Mouse (Mus musculus): ENCODE results near the gene Izumo2.

The Izumo2 gene

DNA sequence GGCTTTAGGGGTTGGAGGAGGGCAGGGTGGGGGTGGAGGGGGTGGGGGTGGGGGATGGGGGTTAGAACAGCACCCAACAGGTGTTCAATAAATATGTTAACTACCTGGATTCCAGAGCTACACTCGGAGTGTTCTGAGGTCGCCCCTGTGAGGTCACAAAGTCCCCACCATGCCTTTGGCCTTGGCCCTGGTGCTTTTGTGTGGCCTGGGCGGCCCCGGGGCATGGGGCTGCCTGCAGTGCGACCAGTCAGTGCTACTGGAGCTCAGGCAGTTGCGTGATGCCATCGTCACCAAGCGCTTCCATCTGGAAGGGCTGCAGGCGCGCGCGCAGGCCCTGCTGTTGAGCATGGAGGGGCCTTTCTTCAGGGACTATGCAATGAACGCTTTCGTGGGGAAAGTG is at the start of gene Izumo2:
Izumo2 (plus strand) TSS at position 169 of the 400 bp plus-strand sequence.
- DNase-seq (ENCODE audit: low spot score), result no peak

DNA sequence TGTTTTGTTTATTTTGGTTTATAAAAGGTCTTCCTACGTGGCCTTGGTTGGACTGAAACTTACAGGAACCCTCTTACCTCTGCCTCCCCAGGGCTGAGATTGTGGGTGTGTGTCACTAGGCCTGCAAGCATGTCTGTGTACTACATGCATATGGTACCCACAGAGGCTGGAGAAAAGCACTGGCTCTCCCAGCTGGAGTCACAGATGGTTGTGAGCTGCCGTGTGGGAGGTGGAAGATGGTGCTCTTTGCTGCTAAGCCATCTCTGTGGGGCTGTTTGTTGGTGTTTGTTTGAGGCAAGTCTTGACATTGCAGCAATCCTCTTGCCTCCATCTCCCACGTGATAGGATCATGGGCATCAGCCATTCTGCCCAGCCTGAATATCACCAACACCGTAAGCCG is 47.3 kb upstream of the Izumo2 start:
- DNase-seq (ENCODE audit: low spot score), result no peak

- no peak for DNase-seq (ENCODE audit: low spot score)
Observed at GRCm38 (mm10) chr7:44662168-44662567, 46.4 kb upstream of the Izumo2 start.

DNA sequence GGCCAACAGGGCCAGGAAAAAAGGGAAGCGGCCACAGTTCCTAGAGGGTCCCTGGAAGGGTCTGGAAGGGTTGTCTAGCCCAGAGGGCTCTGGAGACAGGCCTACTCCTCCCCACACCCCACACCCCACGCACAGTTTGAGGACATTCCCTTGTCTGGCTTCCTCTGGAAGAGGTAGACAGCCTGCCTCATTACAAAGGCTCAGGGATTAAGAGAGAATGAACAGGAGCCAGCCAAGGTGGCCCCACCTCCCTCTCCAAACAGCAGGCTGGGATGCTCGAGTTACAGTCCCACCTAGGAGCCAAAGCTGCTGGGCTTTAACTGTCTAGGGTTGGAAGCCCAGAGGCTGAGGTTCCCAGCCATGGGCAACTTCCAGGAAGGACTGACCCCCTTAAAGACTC is 46.0 kb upstream of the Izumo2 start:
- DNase-seq (ENCODE audit: low spot score), result no peak

GRCm38 (mm10) chr7:44663546-44663945 is 45.0 kb upstream of the Izumo2 start:
- no peak for DNase-seq (ENCODE audit: low spot score)

GRCm38 (mm10) chr7:44664731-44665130 is 43.8 kb upstream of the Izumo2 start:
- no peak for DNase-seq (ENCODE audit: low spot score)

DNA sequence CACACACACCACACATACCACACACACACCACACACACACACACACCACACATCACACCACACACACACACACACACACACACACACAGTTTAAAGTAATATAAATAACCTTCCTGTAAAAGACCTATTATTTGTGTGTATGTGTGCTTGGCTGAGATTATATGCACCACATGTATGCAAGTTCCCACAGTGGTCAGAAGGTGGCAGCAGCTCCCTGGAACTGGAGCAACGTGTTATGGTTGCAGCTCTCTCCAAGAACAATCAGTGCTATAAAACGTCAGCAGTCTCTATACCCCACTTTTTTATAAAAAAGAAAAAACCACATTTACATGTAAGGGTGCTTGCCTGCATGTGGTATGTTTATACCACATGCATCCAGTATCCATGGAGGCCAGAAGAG is 42.1 kb upstream of the Izumo2 start:
- no peak for DNase-seq (ENCODE audit: low spot score)

GRCm38 (mm10) chr7:44667996-44668738 is 40.4 kb upstream of the Izumo2 start:
- no peak for DNase-seq (ENCODE audit: low spot score)

DNA sequence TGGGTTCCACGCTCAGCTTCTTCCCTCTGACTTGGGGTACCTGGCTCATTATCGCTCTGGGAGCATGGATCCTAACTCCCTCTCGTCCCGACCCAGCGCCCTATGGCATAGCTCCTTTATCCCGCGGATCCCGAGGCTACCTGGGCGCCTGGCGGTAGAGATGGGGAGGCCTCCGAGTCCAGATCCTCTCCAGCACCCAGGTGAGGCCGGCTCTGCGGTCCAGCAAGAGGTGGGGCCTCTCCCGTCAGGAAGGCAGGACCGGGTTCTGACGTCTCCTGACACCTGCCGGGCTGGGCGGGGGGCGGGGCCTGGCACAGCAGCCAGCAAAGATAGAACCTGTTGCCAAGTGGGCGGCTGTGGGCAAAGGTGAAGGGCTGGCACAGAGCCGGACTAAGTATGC is 39.4 kb upstream of the Izumo2 start:
- DNase-seq (ENCODE audit: low spot score), result no peak

DNA sequence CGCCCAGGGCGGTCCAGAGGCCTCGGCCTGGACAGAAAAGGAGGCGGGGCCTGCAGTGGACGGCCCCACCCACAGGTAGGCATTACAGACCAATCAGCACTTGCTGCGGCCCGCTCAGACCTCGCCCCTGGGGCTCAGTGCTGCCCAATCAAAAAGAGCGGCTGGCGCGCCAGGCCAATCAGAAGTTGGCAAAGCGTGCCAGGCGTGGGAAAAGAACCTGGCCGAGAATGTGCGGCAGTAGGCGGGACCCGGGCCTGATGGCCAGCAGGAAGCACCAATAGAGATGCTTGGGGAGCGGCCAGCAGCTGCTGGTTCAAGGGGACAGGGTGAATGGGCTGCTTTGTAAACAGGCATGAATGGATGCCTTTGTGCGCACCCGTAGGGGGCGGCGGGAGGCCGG is 37.7 kb upstream of the Izumo2 start, which contains the start of gene Myh14:
Myh14 (minus strand) TSS at position 41 of the 400 bp plus-strand sequence.
- no peak for DNase-seq (ENCODE audit: low spot score)

GRCm38 (mm10) chr7:44672193-44672592 is 36.3 kb upstream of the Izumo2 start:
- DNase-seq (ENCODE audit: low spot score), result peak; percentile 9

DNA sequence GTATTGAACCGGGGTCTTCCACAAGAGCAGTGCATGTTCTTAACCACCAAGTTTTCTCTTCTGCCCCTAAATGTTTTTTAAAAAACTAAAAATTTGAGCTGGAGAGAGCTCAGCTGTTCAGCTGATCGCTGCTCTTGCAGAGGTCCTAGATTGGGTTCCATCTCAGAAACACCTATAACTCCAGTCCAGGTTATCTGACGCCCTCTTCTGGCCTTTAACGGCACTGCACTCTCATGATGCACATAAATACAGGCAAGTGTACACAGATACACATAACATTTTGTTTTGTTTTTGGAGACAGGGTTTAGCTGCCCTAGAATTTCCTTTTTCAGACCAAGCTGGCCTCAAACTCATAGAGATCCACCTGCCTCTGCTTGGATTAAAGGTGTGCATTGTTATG is 34.0 kb upstream of the Izumo2 start:
- DNase-seq (ENCODE audit: low spot score), result no peak

DNA sequence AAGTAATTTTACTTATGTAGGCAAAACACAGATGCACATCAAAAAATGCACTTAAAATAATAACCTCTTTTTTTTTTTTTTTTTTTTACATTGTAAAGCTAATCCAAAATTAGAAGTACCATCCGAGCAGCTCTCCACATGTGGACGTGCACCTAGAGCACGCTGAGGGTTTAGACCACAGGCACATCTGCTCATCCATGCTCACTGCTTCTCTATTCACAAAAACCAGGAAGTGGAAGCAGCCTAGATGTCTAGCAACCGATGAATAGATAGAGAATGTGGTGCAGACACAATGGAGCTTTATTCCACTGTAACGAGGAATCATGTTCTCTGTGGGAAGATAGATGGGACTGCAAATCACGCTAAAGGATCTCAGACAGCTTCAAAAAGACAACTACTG is 33.4 kb upstream of the Izumo2 start:
- DNase-seq (ENCODE audit: low spot score), result no peak

DNA sequence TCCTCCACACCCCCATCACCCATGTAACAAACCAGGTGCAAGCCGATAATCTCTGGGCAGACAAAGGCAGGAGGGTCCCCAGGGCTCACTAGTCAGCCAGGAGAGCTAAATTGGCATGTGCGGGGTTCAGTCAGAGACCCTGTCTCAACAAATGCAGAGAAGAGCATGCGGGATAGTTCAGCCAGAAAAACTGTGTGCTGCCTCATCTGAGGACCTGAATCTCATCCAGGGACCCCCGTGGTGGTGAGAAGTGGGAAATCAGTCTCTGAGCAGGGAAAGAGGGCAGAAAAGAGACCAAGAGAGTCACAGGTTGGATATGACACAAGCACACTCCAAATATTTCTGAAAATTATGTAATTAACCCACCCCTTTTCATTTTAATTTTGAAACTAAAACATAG is 32.4 kb upstream of the Izumo2 start:
- DNase-seq (ENCODE audit: low spot score), result no peak

DNA sequence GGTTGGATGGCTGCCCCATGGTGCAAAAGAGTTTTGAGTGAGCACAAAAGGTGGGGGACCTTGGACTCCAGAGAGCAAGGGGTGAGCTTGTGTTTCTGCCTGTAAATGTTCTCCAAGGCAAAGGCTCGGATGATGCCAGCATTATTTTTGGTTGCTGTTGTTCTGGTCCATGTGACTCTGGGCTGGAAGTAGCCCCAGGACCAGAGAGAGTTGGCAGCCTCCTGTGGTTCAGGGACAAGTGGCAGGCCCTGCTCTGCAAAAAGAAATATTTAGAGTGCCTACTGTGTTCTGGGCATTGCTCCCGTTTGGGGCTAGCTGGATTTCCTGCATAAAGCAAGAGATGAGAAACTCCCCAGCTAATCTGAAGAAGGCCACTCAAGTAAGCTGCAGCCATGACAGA is 31.9 kb upstream of the Izumo2 start:
- peak; percentile 64 for DNase-seq (ENCODE audit: low spot score)

DNA sequence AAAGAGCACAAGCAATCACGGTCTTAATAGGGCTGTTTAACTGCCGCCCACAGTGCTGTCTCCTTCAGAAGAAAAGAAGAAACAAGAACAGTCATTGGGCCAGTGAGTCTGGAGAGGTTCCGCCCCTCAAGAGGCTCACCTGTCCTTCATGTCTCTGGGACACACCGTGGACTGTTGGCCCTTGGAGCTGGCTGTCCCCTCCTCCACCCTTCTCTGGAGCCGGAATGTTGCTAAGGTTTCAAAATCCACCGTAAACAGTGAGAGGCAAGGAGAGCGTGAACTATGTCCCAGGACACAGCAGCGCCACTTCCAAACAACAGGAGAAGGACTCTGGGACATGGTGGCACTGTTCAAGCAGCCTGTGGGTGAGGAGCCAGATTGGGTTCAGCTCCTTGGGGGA is 24.9 kb upstream of the Izumo2 start:
- peak; percentile 46 for DNase-seq (ENCODE audit: low spot score)

GRCm38 (mm10) chr7:44685531-44686402 is 22.8 kb upstream of the Izumo2 start:
- no peak for DNase-seq (ENCODE audit: low spot score)

DNA sequence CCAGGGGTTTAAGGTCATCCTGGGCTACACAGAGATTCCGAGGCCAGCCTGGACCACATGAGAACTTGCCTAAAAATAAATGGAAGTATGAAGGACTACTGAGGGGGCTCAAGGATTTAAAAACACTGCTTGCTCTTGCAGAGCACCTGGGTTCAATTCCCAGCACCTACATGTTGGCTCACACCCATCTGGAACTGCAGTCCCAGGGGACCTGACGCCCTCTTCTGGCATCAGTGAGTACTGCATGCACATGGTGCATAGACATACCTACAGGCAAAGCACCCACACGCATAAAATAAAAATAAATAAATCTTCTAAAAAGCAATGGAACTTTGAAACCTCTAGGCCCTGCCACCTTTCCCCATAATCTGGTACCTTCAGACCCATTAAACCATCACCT is 19.7 kb upstream of the Izumo2 start:
- DNase-seq (ENCODE audit: low spot score), result no peak

DNA sequence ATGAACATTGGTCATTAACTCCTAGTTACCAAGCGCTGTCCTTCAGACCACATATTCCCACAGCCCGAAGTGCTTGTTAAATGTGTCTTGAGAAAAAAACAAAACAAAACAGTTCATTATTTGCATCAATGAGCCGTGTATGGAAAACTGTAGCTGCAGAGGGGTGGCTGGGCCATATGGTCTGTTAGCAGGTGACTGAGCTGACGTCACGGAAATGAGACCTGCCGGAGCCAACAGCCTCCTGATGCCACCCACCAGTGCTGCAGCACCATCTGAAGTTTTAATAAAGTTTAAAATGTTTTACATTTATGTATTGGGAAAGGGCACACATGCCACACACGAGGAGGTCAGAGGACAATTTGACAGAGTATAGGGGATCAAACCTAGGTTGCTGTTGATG is 19.2 kb upstream of the Izumo2 start:
- DNase-seq (ENCODE audit: low spot score), result no peak

GRCm38 (mm10) chr7:44693427-44694175 is 14.9 kb upstream of the Izumo2 start:
- no peak for DNase-seq (ENCODE audit: low spot score)

- no peak for DNase-seq (ENCODE audit: low spot score)
Observed at GRCm38 (mm10) chr7:44695223-44695622, 13.3 kb upstream of the Izumo2 start.

DNA sequence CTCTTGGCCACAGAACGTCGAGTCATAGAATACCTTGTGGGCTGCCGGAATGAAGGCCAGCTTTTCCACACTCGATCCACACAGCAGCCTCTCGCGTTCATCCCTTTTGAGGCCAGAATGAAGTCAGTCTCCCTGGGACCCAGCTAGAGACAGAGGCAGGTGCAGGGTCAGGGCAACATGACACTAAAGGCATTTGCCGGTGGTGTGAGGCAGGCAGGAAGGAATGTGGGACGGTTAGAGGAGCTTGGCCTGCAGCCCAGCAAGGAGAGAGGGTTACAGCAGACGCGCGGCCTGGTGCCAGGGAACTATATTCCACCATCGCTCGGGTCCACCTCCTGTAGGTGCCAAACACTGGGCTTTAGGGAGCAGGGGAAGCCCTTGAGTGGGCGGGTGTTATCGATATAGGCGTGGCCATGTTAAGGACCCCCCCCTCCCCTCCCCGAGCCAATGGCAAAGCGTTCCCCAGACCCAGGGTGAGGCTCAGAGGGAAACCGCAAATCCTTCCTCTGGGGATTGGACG is 11.3 kb upstream of the Izumo2 start:
- DNase-seq (ENCODE audit: low spot score), result peak; percentile 46

Measured in adipocyte (in vitro differentiated cells).